Mouse (Mus musculus): ENCODE measurements around the gene 1700003E16Rik. TPM values are rescaled to one million over a fixed set of nuclear protein-coding genes. Genes with fewer than 3 reads are reported as not detected.

1700003E16Rik gene
- total RNA-seq, 2 experiments from 2014 or later: 13.3 to 16.9 TPM

GRCm38 (mm10) chr6:83186946-83187345 lies 30.7 kb downstream of the 1700003E16Rik start:
- intact Hi-C loops (cut with DNase I): no loop called here

DNA sequence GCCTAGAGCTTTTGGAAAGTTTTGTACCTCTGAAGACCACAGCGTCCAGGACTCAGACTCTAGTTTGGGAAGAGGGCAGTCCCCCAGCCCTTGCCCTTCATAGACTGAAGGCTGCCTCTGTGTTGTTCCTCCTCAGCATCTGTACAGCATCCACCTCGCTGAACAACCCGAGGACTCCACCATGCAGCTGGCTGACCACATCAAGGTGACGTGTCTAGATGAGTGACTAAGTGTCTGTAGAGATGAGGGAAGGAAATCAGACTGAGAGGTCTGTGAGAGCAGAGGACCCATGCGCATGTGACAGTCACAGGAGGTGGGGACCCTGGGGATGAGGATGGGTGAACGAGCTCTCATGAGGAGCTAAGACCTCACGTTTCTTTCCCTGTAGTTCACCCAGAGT lies 37.4 kb downstream of the 1700003E16Rik start:
- intact Hi-C loops (cut with DNase I): no loop called here

More at GRCm38 (mm10) chr6:83186946-83187345, 30.7 kb downstream of the 1700003E16Rik start:
- DNase-seq: no peak

DNA sequence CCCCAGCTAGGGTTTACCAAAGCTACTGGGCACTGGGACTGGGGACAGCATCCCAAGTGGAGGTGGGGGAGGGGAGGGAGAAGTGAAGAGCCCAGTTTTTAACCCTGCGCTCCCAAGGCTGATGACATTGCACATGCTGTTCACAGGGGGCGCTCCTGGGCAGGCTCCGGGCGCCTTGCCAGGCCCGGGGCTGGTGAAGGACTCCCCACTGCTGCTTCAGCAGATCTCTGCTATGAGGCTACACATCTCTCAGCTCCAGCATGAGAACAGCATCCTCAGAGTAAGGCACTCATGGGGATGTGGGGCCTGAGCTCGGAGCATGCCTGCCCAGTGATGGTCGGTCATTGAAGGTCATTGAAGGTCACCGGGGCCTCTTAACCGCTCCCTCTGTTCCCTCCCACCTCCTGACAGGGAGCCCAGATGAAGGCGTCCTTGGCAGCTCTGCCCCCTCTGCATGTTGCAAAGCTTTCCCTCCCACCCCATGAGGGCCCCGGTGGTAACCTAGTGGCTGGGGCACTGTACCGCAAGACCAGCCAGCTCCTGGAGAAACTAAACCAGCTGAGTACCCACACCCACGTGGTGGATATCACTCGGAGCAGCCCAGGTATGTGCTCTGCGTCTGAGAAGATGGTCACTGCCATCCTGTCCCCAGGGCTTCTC lies 41.3 kb downstream of the 1700003E16Rik start:
- DNase-seq: peak; percentile 82
- intact Hi-C loops (cut with DNase I): no loop called here

More for the DNA sequence above, 37.4 kb downstream of the 1700003E16Rik start:
- no peak for DNase-seq

DNA sequence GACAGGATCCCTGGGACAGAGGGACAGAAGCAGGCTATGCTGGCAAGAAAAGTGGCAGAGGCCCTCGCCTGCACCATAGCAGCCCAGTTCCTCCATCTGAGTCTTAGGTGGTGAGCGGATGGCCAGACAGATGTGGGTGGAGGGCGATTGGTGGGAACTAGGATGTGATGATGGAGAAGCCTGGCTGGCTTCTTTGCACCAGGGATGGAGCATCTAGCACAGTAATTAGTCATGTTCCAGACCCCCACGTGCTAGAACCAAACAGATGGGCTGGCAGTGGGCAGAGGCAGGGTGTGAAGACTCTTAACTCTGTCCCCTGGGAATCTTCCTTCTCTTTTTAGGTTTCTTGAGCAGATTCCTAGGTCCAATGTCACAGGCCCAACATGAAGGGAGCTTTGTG lies 47.1 kb downstream of the 1700003E16Rik start:
- DNase-seq: no peak
- intact Hi-C loops (cut with DNase I): no loop called here

DNA sequence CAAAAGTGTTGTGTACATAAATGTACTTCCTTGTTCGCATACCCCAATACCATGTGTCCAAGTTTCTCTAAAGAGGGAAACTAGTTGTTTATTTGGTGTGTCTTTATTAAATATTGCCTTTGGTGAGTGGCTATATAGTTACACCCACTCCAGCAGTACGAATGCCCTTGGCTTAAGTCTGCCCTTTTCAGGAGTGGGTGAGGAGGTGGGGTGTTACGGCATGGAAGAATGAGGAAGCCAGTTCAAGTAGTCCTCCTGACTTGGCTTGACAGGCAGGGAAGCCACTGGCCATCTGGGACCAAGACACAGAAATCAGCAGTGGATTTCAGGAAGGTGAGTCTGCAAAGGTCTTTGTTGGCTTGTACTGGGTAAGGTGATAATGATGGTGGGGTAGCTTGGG lies 49.6 kb downstream of the 1700003E16Rik start:
- DNase-seq: no peak
- intact Hi-C loops (cut with DNase I): no loop called here

- DNase-seq: no peak
- intact Hi-C loops (cut with DNase I): no loop called here
Measured at GRCm38 (mm10) chr6:83206321-83206720, 50.1 kb downstream of the 1700003E16Rik start.

- intact Hi-C loops (cut with DNase I): no loop called here
- DNase-seq: no peak
Measured at GRCm38 (mm10) chr6:83207361-83208049, 51.3 kb downstream of the 1700003E16Rik start.

DNA sequence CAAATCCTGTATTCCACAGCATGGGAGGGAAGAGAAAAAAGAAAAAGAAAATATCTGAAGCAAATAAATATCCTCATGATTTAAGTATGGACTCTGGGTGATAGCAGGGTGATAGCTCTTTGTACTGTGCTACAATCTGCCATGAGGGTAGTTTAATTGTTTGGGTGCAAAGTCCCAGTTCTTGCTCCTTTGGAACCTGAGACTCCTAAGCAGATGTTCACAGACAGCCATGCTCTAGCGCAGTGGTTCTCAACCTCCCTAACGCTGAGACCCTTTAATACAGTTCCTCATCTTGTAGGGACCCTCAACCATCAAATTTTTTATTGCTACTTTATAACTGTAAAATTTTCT lies 51.8 kb downstream of the 1700003E16Rik start:
- DNase-seq: no peak
- intact Hi-C loops (cut with DNase I): no loop called here

GRCm38 (mm10) chr6:83210495-83210894 lies 54.3 kb downstream of the 1700003E16Rik start:
- intact Hi-C loops (cut with DNase I): loop anchor here (5.0 kb wide), 1 partner anchor 57 kb away; no protein-coding TSS in a partner anchor
- DNase-seq: no peak

DNA sequence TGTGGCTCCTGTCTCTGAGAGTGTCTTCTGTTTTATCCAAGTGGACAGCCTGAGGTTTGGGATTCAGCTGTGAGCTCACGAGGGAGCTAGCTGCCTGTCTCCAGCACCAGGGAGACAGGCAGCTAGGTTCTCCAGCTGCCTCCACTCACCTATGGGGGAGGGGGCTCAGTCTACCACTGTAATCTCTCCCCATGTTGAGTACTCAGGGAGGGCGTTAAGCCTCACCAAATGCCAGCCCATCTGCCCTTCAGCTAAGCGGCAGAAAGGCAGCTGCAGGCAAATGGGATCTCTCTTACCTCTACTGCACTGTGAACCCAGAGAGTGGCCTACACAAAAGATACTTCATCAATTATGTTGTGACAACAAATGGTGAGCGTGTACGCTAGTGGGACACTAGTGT lies 55.3 kb downstream of the 1700003E16Rik start:
- intact Hi-C loops (cut with DNase I): loop anchor here (5.0 kb wide), 1 partner anchor 56 kb away; no protein-coding TSS in a partner anchor
- no peak for DNase-seq

Other genes starting within 250 kb of the 1700003E16Rik start
- gene Sema4f, start 216.6 kb upstream of the 1700003E16Rik start, total RNA-seq (2021): 10 to 100 TPM; 51.3 to 54.0 TPM
- gene M1ap, start 209.5 kb upstream of the 1700003E16Rik start, total RNA-seq (2021): under 1 TPM in 1 of 2 experiments, not detected in 1; 0.44 TPM
- gene Dok1, start 122.9 kb upstream of the 1700003E16Rik start, total RNA-seq (2021): 1 to 10 TPM in 1 of 2 experiments, under 1 TPM in 1; 0.76 to 1.7 TPM
- gene Loxl3, start 122.2 kb upstream of the 1700003E16Rik start, total RNA-seq (2021): 1 to 10 TPM; 3.2 to 3.6 TPM
- gene Aup1, start 101.9 kb upstream of the 1700003E16Rik start, total RNA-seq (2021): 10 to 100 TPM; 94.8 to 98.5 TPM
- 10 to 100 TPM; 66.1 to 70.5 TPM for gene Htra2, start 101.1 kb upstream of the 1700003E16Rik start, total RNA-seq (2021)
- under 1 TPM; 0.62 to 0.84 TPM for gene Dqx1, start 98.6 kb upstream of the 1700003E16Rik start, total RNA-seq (2021)
- gene Tlx2, start 86.1 kb upstream of the 1700003E16Rik start, total RNA-seq (2021): not detected
- gene Pcgf1, start 78.5 kb upstream of the 1700003E16Rik start, total RNA-seq (2021): 10 to 100 TPM; 16.8 to 23.3 TPM
- not detected for gene Lbx2, start 70.0 kb upstream of the 1700003E16Rik start, total RNA-seq (2021)
- 10 to 100 TPM; 12.0 to 18.4 TPM for gene Ccdc142, start 54.8 kb upstream of the 1700003E16Rik start, total RNA-seq (2021)
- 10 to 100 TPM in 1 of 2 experiments, 1 to 10 TPM in 1; 9.7 to 11.3 TPM for gene Gm42688, start 54.8 kb upstream of the 1700003E16Rik start, total RNA-seq (2021)
- gene Mrpl53, start 47.4 kb upstream of the 1700003E16Rik start, total RNA-seq (2021): 10 to 100 TPM; 58.4 to 60.7 TPM
- 10 to 100 TPM; 27.2 to 33.2 TPM for gene Mogs, start 40.9 kb upstream of the 1700003E16Rik start, total RNA-seq (2021)
- gene Wbp1, start 34.8 kb upstream of the 1700003E16Rik start, total RNA-seq (2021): 10 to 100 TPM; 60.3 to 68.7 TPM
- 10 to 100 TPM; 24.9 to 26.4 TPM for gene Ino80b, start 31.0 kb upstream of the 1700003E16Rik start, total RNA-seq (2021)
- gene Rtkn, start 20.9 kb upstream of the 1700003E16Rik start, total RNA-seq (2021): 10 to 100 TPM; 12.3 to 15.2 TPM
- gene Wdr54, start within 50 bp of the 1700003E16Rik start, total RNA-seq (2021): 10 to 100 TPM; 20.1 to 24.3 TPM
- gene Dctn1, start 9.5 kb downstream of the 1700003E16Rik start, total RNA-seq (2021): 100 to 1,000 TPM; 319 to 327 TPM
- gene Slc4a5, start 63.4 kb downstream of the 1700003E16Rik start, total RNA-seq (2021): under 1 TPM; 0.46 to 0.52 TPM
- gene Mthfd2, start 169.5 kb downstream of the 1700003E16Rik start, total RNA-seq (2021): 10 to 100 TPM; 17.3 to 17.5 TPM
- 10 to 100 TPM; 20.4 to 21.9 TPM for gene Mob1a, start 169.6 kb downstream of the 1700003E16Rik start, total RNA-seq (2021)
- 10 to 100 TPM; 16.4 to 21.0 TPM for gene Bola3, start 192.7 kb downstream of the 1700003E16Rik start, total RNA-seq (2021)

Measured in left cerebral cortex, postnatal 4 days (tissue).